Mouse (Mus musculus) hematopoietic stem cell, adult 5-6 weeks (primary cell): ENCODE results near the gene Pkd1l2. TPM values are rescaled to one million over a fixed set of nuclear protein-coding genes. Genes with fewer than 3 reads are reported as not detected.

ENCODE experiments used
- ATAC-seq, 2 experiments: fragments of 125-278 bp in 1 of 2; replicated peaks in 1 of 2; 2 replicates each; pipeline ENCODE4 v1.8.0; 2016 to 2017; ENCODE audit warnings: inconsistent platforms in 2 of 2, mild to moderate bottlenecking in 2 of 2, moderate number of reproducible peaks in 2 of 2, low read depth in 1 of 2, moderate TSS enrichment in 1 of 2; ENCODE audit not compliant: low FRiP score in 2 of 2, poor library complexity in 2 of 2, severe bottlenecking in 2 of 2, insufficient read depth in 1 of 2, low TSS enrichment in 1 of 2
- total RNA-seq: library from RNA; stranded (forward); fragments of 172-1452, 232-1000 nt; gene quantifications from 2 replicates; pipeline ENCODE4 v1.2.3, GENCODE M21; 2017

The Pkd1l2 gene
- total RNA-seq, 1 experiment from 2014 or later: not detected

- ATAC-seq: no peak; a peak in 1 of 4 replicates
Observed at GRCm38 (mm10) chr8:117053135-117054079, 28.8 kb downstream of the Pkd1l2 start.

GRCm38 (mm10) chr8:117051316-117051715 is 30.9 kb downstream of the Pkd1l2 start:
- no peak for ATAC-seq

GRCm38 (mm10) chr8:117050763-117051162 is 31.5 kb downstream of the Pkd1l2 start:
- ATAC-seq: peak; percentile 34 to 40; a peak in 1 of 4 replicates

GRCm38 (mm10) chr8:117049444-117049843 is 32.8 kb downstream of the Pkd1l2 start:
- ATAC-seq: no peak

GRCm38 (mm10) chr8:117043584-117043983 is 38.7 kb downstream of the Pkd1l2 start:
- peak; percentile 49 to 54; a peak in 1 of 4 replicates for ATAC-seq

- no peak for ATAC-seq
Observed at GRCm38 (mm10) chr8:117039843-117040242, 42.4 kb downstream of the Pkd1l2 start.

GRCm38 (mm10) chr8:117037374-117037935 is 44.8 kb downstream of the Pkd1l2 start:
- ATAC-seq: no peak

GRCm38 (mm10) chr8:117033393-117033792 is 48.9 kb downstream of the Pkd1l2 start:
- ATAC-seq: peak; percentile 71 to 79

GRCm38 (mm10) chr8:117032609-117033008 is 49.6 kb downstream of the Pkd1l2 start:
- ATAC-seq: peak; percentile 8 to 31; a peak in 2 of 4 replicates

- ATAC-seq: no peak
Observed at GRCm38 (mm10) chr8:117031476-117031875, 50.8 kb downstream of the Pkd1l2 start.

GRCm38 (mm10) chr8:117028686-117029085 is 53.6 kb downstream of the Pkd1l2 start:
- ATAC-seq: no peak

GRCm38 (mm10) chr8:117027601-117028000 is 54.6 kb downstream of the Pkd1l2 start:
- no peak for ATAC-seq

GRCm38 (mm10) chr8:117022297-117022993 is 59.8 kb downstream of the Pkd1l2 start:
- ATAC-seq: no peak

- no peak for ATAC-seq
Observed at GRCm38 (mm10) chr8:117019323-117020275, 62.6 kb downstream of the Pkd1l2 start.

GRCm38 (mm10) chr8:117017896-117018295 is 64.4 kb downstream of the Pkd1l2 start:
- no peak for ATAC-seq

- no peak for ATAC-seq
Observed at GRCm38 (mm10) chr8:117017006-117017405, 65.2 kb downstream of the Pkd1l2 start.

- no peak for ATAC-seq
Observed at GRCm38 (mm10) chr8:117015670-117016069, 66.6 kb downstream of the Pkd1l2 start.
